Mouse (Mus musculus): ENCODE results near the gene Plcd3.

Plcd3 gene

GRCm38 (mm10) chr11:103098531-103099190 is 2.8 kb downstream of the Plcd3 start:
- no peak for DNase-seq (ENCODE audit: extremely low spot score)

- no peak for DNase-seq (ENCODE audit: extremely low spot score)
Measured at GRCm38 (mm10) chr11:103096979-103097894, 4.2 kb downstream of the Plcd3 start.

GRCm38 (mm10) chr11:103095801-103096200 is 5.7 kb downstream of the Plcd3 start:
- DNase-seq (ENCODE audit: extremely low spot score), result no peak

GRCm38 (mm10) chr11:103095107-103095670 is 6.3 kb downstream of the Plcd3 start:
- DNase-seq (ENCODE audit: extremely low spot score), result no peak

GRCm38 (mm10) chr11:103093862-103094833 is 7.3 kb downstream of the Plcd3 start:
- DNase-seq (ENCODE audit: extremely low spot score), result no peak

- DNase-seq (ENCODE audit: extremely low spot score), result no peak
Measured at GRCm38 (mm10) chr11:103093306-103093705, 8.2 kb downstream of the Plcd3 start.

- no peak for DNase-seq (ENCODE audit: extremely low spot score)
Measured at GRCm38 (mm10) chr11:103081631-103082030, 19.8 kb downstream of the Plcd3 start.

GRCm38 (mm10) chr11:103080323-103081091 is 21.0 kb downstream of the Plcd3 start:
- DNase-seq (ENCODE audit: extremely low spot score), result peak; percentile 66

- DNase-seq (ENCODE audit: extremely low spot score), result no peak
Measured at GRCm38 (mm10) chr11:103078131-103078530, 23.3 kb downstream of the Plcd3 start.

GRCm38 (mm10) chr11:103076581-103076980 is 24.9 kb downstream of the Plcd3 start:
- DNase-seq (ENCODE audit: extremely low spot score), result no peak

- DNase-seq (ENCODE audit: extremely low spot score), result no peak
Measured at GRCm38 (mm10) chr11:103076010-103076409, 25.4 kb downstream of the Plcd3 start.

- no peak for DNase-seq (ENCODE audit: extremely low spot score)
Measured at GRCm38 (mm10) chr11:103074796-103075323, 26.6 kb downstream of the Plcd3 start.

GRCm38 (mm10) chr11:103074121-103074650 is 27.3 kb downstream of the Plcd3 start:
- DNase-seq (ENCODE audit: extremely low spot score), result no peak

GRCm38 (mm10) chr11:103073671-103074070 is 27.8 kb downstream of the Plcd3 start:
- no peak for DNase-seq (ENCODE audit: extremely low spot score)

GRCm38 (mm10) chr11:103070322-103070880 is 31.1 kb downstream of the Plcd3 start:
- no peak for DNase-seq (ENCODE audit: extremely low spot score)

- no peak for DNase-seq (ENCODE audit: extremely low spot score)
Measured at GRCm38 (mm10) chr11:103069731-103070130, 31.7 kb downstream of the Plcd3 start.

- DNase-seq (ENCODE audit: extremely low spot score), result no peak
Measured at GRCm38 (mm10) chr11:103068884-103069283, 32.6 kb downstream of the Plcd3 start.

GRCm38 (mm10) chr11:103068272-103068671 is 33.2 kb downstream of the Plcd3 start:
- DNase-seq (ENCODE audit: extremely low spot score), result no peak

GRCm38 (mm10) chr11:103067457-103068001 is 33.9 kb downstream of the Plcd3 start:
- DNase-seq (ENCODE audit: extremely low spot score), result no peak

GRCm38 (mm10) chr11:103067051-103067361 is 34.5 kb downstream of the Plcd3 start:
- no peak for DNase-seq (ENCODE audit: extremely low spot score)
